Mouse (Mus musculus) hindbrain, embryonic 12.5 days (tissue): ENCODE data around the gene Aqr. TPM values are rescaled to one million over a fixed set of nuclear protein-coding genes. Genes with fewer than 3 reads are reported as not detected.

ENCODE experiments used
- ATAC-seq: fragments of 200-750 bp; cut with Nextera tagmentation; 2 replicates; pipeline ENCODE4 v1.8.0; 2017; ENCODE audit warnings: moderate TSS enrichment; ENCODE audit not compliant: low FRiP score
- H3K27ac ChIP-seq: fragments of 300-500 bp; sonication (generic); 2 replicates; pipeline ENCODE4 v1.5.1; 2016; ENCODE audit warnings: mild to moderate bottlenecking
- H3K27me3 ChIP-seq: fragments of 300-500 bp; sonication (generic); 2 replicates; pipeline ENCODE4 v1.6.1; 2016; ENCODE audit warnings: mild to moderate bottlenecking
- H3K36me3 ChIP-seq: fragments of 300-500 bp; sonication (generic); 2 replicates; pipeline ENCODE4 v1.6.1; 2016; ENCODE audit warnings: mild to moderate bottlenecking
- H3K4me1 ChIP-seq: fragments of 300-500 bp; sonication (generic); 2 replicates; pipeline ENCODE4 v1.6.1; 2016
- H3K4me2 ChIP-seq: fragments of 300-500 bp; sonication (generic); replicated peaks from 2 replicates; pipeline ENCODE4 v1.6.1; 2016; ENCODE audit warnings: mild to moderate bottlenecking
- H3K4me3 ChIP-seq: fragments of 300-500 bp; sonication (generic); 2 replicates; pipeline ENCODE4 v1.5.1; 2016; ENCODE audit warnings: mild to moderate bottlenecking
- H3K9ac ChIP-seq: fragments of 300-500 bp; sonication (generic); 2 replicates; pipeline ENCODE4 v1.6.1; 2016; ENCODE audit warnings: mild to moderate bottlenecking, moderate library complexity
- H3K9me3 ChIP-seq: fragments of 300-500 bp; sonication (generic); replicated peaks from 2 replicates; pipeline ENCODE4 v1.6.1; 2016; ENCODE audit warnings: mild to moderate bottlenecking
- WGBS: fragments of 180-500 bp; shearing (Covaris S2); methylation state at CpG from one replicate; pipeline ENCODE4 v1.1.7; 2016; 5-methylcytosine and 5-hydroxymethylcytosine counted together
- polyA plus RNA-seq: library from polyadenylated mRNA; unstranded; fragments of >200 nt; fragmentation: Nextera tagmentation; extraction: Ambion mirVana; gene quantifications from 2 replicates; pipeline ENCODE4 v1.2.1, GENCODE M21; 2016

The Aqr gene
- polyA plus RNA-seq, 1 experiment from 2014 or later: 53.6 TPM

DNA sequence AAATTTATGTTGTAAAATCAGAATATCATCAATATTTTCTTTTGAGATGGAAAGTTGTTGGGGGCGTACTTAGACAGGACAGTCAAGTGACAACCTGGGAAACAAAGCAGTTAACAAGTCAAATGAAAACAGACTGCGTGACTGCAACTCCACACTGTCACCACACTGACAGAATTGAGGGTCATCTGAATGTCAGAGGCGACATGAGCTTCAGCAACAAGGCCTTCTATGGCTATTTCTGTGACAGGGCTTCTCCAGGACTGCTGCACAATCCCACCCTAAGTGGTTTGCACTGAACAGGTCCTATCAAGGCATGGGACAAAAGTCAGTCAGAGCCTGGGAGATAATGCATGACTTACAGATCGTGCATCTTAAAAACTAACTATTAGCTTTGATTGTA, 63.5 kb downstream of the Aqr start:
- Histone ChIP-seq H3K27ac (no peak overlapping the region), H3K4me2 (no peak overlapping the region), H3K36me3 (peaks cover 64% of the 10 kb centered on the region), H3K9me3 (no peaks in the 10 kb centered on the region), H3K4me3 (no peak overlapping the region), H3K4me1 (no peaks in the 10 kb centered on the region), H3K9ac (no peak overlapping the region), H3K27me3 (no peaks in the 10 kb centered on the region)
- 93% methylated on average over 4 of the region's 4 CpGs for WGBS
- ATAC-seq: no peak

DNA sequence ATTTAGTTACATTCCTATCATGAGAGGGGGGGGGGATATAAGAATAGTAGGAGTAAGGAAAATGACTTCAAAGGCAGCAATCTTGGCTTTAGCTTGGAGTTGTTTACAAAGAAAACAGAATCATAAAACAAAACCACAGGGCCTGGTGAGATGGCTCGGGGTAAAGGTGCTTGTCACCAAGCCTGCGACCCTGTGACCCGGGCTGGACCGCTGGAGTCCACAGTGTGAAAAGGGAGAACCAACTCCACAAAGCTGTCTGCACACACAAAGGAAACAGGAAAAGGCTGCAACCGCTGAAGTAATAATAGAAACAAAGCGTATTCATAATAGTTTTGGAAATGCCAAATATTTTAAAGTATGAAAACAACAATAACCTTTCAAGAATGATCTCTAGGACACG, 67.4 kb downstream of the Aqr start:
- WGBS: 62% methylated on average over 7 of the region's 7 CpGs

DNA sequence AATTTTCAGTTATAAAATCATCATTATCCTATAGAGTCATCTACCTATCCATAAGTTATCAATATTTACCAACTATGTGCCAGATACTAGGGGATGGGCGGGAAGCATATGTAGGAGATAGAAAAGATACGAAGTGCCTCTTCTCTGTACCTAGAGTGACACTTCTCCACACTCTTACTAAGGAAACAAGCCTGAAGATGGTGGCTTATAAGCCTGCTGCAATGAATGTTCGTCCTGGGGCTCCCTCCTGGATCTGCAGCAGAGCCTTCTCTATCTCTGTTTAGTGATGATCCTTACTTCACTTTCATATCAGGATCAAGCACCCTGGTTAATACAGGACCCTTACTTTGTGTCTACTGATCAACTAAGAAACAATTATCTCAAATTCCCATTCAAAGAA, 69.2 kb downstream of the Aqr start:
- no peak overlapping the region for H3K4me2 ChIP-seq
- no peak for ATAC-seq
- H3K27ac ChIP-seq: no peak overlapping the region
- no peaks in the 10 kb centered on the region for H3K4me1 ChIP-seq
- peaks cover 61% of the 10 kb centered on the region for H3K36me3 ChIP-seq
- WGBS: 93% methylated on average over 3 of the region's 3 CpGs
- no peak overlapping the region for H3K9ac ChIP-seq
- H3K9me3 ChIP-seq: no peaks in the 10 kb centered on the region
- H3K27me3 ChIP-seq: no peaks in the 10 kb centered on the region
- no peak overlapping the region for H3K4me3 ChIP-seq

More for the DNA sequence above, 67.4 kb downstream of the Aqr start:
- H3K36me3 ChIP-seq: peaks cover 55% of the 10 kb centered on the region
- no peaks in the 10 kb centered on the region for H3K4me1 ChIP-seq
- no peak overlapping the region for H3K4me2 ChIP-seq
- H3K9ac ChIP-seq: no peak overlapping the region
- no peaks in the 10 kb centered on the region for H3K27me3 ChIP-seq
- H3K9me3 ChIP-seq: no peaks in the 10 kb centered on the region
- H3K4me3 ChIP-seq: no peak overlapping the region
- no peak overlapping the region for H3K27ac ChIP-seq
- no peak for ATAC-seq

DNA sequence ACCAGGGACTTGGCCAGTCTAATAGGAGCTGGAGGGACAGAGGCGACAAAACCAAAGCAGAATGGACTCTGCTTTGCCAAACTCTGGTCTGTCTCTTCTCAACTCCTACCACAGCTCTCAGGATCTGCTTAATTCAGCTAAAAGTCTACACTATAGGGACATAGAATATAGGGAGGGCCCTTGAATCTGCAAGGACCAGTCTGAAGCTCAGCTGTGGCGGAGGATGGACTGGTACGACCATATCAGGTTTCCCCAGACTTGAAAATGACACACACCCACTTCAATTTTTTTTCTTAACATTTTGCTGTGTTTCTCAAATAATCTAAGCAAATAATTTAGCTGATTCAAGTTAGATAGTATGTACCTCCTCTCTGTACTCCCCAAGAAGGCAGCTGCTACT, 69.6 kb downstream of the Aqr start:
- no peak overlapping the region for H3K4me3 ChIP-seq
- H3K4me1 ChIP-seq: no peaks in the 10 kb centered on the region
- H3K36me3 ChIP-seq: peaks cover 61% of the 10 kb centered on the region
- H3K27ac ChIP-seq: no peak overlapping the region
- 95% methylated on average over 3 of the region's 3 CpGs for WGBS
- no peaks in the 10 kb centered on the region for H3K27me3 ChIP-seq
- no peak overlapping the region for H3K9ac ChIP-seq
- ATAC-seq: no peak
- H3K4me2 ChIP-seq: no peak overlapping the region
- no peaks in the 10 kb centered on the region for H3K9me3 ChIP-seq

DNA sequence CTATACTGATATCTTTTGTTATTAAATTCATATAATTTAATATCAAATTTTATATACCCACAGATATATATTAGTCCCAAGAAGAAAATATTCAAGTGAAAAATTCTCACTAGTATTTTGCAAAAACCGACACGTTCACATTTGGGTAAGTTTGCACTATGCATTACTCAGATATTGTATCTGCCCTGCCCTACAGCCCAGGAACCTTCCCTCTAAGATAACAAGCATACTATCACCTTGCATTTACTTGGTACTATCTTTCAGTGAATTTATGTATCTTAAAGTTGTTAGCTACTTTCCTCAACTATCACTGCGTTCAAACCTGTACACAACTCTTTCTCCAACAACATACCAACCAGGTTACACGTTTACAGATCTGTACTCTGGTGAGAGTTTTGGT, 71.3 kb downstream of the Aqr start:
- no peaks in the 10 kb centered on the region for H3K9me3 ChIP-seq
- no peaks in the 10 kb centered on the region for H3K4me1 ChIP-seq
- no peak overlapping the region for H3K4me2 ChIP-seq
- no peak overlapping the region for H3K4me3 ChIP-seq
- WGBS: 96% methylated on average over 4 of the region's 4 CpGs
- ATAC-seq: no peak
- no peak overlapping the region for H3K9ac ChIP-seq
- H3K27ac ChIP-seq: no peak overlapping the region
- H3K27me3 ChIP-seq: no peaks in the 10 kb centered on the region
- H3K36me3 ChIP-seq: peaks cover 50% of the 10 kb centered on the region

DNA sequence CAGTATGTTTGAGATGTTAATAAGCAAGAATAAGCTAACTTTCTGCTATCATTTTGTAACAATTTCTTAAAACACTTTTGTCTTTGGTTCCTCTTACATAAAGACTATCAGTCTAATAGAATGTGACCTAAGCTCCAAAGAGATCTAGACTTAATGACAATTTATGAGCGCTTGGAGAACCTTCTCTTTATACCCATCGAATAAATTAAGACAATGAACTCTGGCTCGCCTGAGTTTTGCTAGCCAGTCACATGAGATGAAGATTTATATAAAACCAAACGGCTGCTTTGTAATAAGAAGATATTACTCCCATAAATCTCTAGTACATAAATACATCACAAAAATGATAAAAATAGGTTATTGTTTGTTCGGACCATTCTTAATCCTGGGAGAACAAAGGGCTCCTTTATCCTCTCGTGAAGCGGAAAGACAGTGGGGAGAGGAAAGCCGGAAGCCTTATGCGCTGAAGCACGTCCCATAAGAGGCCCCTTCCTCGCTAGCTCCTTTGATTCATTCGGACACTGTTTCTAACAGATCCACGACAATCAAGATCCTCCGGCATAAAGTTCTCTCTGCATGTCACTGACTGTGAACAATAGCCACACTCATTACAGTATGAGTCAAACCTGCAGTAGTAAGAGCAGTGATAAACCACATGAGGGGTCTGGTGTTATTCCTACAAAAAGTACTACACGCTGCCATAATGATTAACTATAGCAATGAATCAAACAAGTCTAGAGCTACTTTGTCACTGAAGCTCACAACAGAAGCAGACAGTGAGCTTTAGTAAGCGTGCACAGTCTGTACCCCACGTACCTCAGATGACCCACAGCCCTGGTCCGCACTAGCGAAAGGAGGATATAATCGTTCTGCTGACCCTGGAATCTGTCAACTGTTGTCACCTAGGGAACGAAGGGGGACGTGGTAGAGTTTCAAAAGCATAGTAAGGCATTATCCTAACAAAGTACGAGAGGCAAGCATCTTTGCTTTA, 79.2 kb downstream of the Aqr start:
- Histone ChIP-seq H3K27ac (no peak overlapping the region), H3K9ac (no peak overlapping the region), H3K27me3 (no peaks in the 10 kb centered on the region), H3K4me3 (no peak overlapping the region), H3K36me3 (peaks cover 65% of the 10 kb centered on the region), H3K4me1 (peaks cover 6% of the 10 kb centered on the region; the same call in 1 of the 2 replicates), H3K9me3 (no peaks in the 10 kb centered on the region), H3K4me2 (no peak overlapping the region)
- ATAC-seq: no peak
- 54% methylated on average over 23 of the region's 23 CpGs for WGBS

DNA sequence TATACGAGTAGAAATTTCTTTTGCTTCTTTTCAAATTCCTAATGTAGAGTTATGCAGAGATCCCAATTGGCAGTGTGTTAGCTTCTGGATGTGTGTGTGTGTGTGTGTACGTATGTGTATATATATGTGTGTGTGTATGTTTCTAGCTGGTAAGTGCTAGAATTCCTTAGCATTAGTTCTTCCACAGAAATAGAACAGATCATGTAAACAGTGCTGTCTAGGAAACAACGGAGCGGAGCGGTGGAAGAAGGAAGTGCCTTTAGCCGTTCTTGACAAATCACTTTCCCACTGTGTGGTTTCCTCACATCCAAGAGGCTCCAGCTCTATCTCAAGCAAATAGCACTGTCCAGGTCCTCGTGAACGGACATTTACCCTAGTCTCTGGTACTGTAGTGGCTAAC, 80.4 kb downstream of the Aqr start:
- H3K27me3 ChIP-seq: no peaks in the 10 kb centered on the region
- no peaks in the 10 kb centered on the region for H3K9me3 ChIP-seq
- H3K4me1 ChIP-seq: peaks cover 6% of the 10 kb centered on the region; the same call in 1 of the 2 replicates
- no peak overlapping the region for H3K4me3 ChIP-seq
- WGBS: 93% methylated on average over 8 of the region's 8 CpGs
- peaks cover 72% of the 10 kb centered on the region for H3K36me3 ChIP-seq
- no peak for ATAC-seq
- no peak overlapping the region for H3K27ac ChIP-seq
- no peak overlapping the region for H3K4me2 ChIP-seq
- no peak overlapping the region for H3K9ac ChIP-seq

DNA sequence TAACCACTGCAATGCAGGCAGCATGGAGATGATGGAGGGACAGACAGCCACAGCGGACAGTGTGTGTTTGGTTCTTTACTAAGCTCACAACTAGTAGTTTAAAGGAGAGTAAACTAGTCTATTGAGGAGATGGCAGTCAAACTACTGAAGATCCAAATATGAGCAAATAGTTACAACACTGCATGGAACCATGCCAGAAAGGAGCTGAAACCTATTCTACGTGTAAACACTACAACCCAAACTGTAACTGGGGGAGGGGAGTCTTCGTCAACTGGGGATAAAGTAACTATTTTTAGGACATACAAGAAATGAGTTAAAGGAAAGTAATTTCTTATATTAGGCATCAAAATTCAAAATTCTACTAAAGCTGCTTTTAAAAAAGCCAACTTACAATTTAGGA, 84.4 kb downstream of the Aqr start:
- no peaks in the 10 kb centered on the region for H3K27me3 ChIP-seq
- H3K36me3 ChIP-seq: peaks cover 70% of the 10 kb centered on the region
- H3K9me3 ChIP-seq: no peaks in the 10 kb centered on the region
- H3K27ac ChIP-seq: no peak overlapping the region
- whole genome bisulfite sequencing: 97% methylated on average over 3 of the region's 3 CpGs
- no peaks in the 10 kb centered on the region for H3K4me1 ChIP-seq
- H3K9ac ChIP-seq: no peak overlapping the region
- no peak for ATAC-seq
- no peak overlapping the region for H3K4me2 ChIP-seq
- no peak overlapping the region for H3K4me3 ChIP-seq

DNA sequence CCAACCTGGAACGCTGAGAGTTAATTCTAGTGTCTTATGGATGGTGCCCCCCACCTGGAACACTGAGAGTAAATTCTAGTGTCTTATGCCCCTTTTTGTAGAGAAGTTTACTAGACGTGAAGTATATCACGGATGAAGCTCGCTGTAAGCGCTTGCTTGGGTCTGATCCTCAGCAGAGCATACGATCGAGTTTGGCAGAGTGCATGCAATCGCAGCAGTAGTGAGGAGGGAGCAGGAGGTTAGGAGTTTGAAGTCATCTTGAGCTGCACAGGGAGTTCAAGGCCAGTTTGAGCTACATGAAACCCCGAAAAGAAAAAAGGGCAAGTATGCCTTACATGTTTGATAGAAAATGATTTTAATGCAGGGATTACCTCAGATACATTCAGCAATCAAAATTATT, 86.0 kb downstream of the Aqr start:
- Histone ChIP-seq H3K27me3 (no peaks in the 10 kb centered on the region), H3K9me3 (no peaks in the 10 kb centered on the region), H3K4me3 (no peak overlapping the region), H3K4me1 (no peaks in the 10 kb centered on the region), H3K36me3 (peaks cover 64% of the 10 kb centered on the region), H3K9ac (no peak overlapping the region), H3K4me2 (no peak overlapping the region), H3K27ac (no peak overlapping the region)
- no peak for ATAC-seq
- WGBS: 92% methylated on average over 9 of the region's 9 CpGs

DNA sequence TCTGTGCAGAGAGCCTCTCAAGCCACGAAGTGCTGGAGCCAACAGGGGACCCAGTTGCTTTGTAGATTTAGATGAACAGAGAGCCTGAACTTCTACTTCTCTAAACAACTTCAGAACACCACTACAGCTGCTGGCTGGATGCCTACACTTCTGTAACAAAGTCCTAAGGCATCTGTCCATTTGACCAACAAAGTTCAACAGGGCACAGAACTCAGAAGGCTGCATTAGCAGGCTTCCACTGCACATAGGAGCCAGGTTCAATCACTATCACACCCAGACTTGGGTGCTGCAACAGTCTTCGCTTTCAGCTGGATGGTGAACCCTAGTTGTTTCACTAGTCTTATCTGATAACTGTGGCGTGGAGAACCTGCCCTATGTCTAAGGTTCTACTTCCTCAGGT, 87.0 kb downstream of the Aqr start:
- Histone ChIP-seq H3K9me3 (no peaks in the 10 kb centered on the region), H3K9ac (no peak overlapping the region), H3K4me1 (no peaks in the 10 kb centered on the region), H3K36me3 (peaks cover 54% of the 10 kb centered on the region), H3K4me2 (no peak overlapping the region), H3K4me3 (no peak overlapping the region), H3K27me3 (no peaks in the 10 kb centered on the region), H3K27ac (no peak overlapping the region)
- no peak for ATAC-seq
- WGBS: 91% methylated on average over 3 of the region's 3 CpGs

DNA sequence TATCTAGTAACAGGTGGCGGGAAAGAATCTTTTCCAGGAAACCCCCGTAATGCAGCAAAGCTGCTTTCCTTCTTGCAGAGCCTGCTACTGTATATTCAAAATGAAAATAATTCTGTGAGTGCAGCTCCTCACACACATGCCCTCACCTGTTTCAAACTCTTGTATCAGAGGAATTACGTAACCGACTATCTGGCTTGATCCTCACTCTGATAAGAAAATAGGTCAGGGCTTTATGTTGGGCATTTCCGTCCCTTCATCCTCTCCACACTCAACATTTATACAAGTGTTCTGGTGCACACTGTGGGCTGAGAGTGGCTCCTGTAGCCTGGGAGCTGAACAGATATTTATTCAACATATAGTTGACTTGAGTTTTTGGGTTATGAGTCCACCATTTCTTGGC, 87.7 kb downstream of the Aqr start:
- 93% methylated on average over 5 of the region's 5 CpGs for WGBS
- H3K4me2 ChIP-seq: no peak overlapping the region
- H3K27ac ChIP-seq: no peak overlapping the region
- no peak overlapping the region for H3K4me3 ChIP-seq
- no peak overlapping the region for H3K9ac ChIP-seq
- H3K9me3 ChIP-seq: no peaks in the 10 kb centered on the region
- no peaks in the 10 kb centered on the region for H3K27me3 ChIP-seq
- no peak for ATAC-seq
- H3K4me1 ChIP-seq: no peaks in the 10 kb centered on the region
- peaks cover 50% of the 10 kb centered on the region for H3K36me3 ChIP-seq

DNA sequence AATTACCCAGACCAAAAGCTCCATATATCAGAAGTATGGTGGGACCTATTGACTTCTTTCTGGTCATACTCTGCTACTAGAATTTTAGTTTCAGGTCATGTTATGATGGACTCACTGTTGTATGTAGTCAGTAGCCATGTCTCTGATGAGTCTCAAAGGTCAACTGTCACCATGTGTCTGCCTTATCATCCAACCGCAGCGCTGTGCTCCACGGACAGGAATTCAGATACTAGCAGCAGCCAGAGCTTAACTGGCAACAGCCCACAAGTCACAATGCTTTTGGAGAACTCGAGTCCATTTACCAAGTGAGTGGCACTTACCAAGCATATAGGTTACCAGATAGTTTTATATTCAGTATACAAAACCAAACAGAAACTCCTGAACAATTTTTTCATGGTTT, 89.2 kb downstream of the Aqr start:
- H3K9me3 ChIP-seq: no peaks in the 10 kb centered on the region
- no peak overlapping the region for H3K4me2 ChIP-seq
- H3K4me1 ChIP-seq: peaks cover 4% of the 10 kb centered on the region; the same call in 1 of the 2 replicates
- H3K36me3 ChIP-seq: peaks cover 37% of the 10 kb centered on the region
- 98% methylated on average over 4 of the region's 4 CpGs for WGBS
- ATAC-seq: no peak
- no peak overlapping the region for H3K4me3 ChIP-seq
- H3K9ac ChIP-seq: no peak overlapping the region
- no peaks in the 10 kb centered on the region for H3K27me3 ChIP-seq
- no peak overlapping the region for H3K27ac ChIP-seq

DNA sequence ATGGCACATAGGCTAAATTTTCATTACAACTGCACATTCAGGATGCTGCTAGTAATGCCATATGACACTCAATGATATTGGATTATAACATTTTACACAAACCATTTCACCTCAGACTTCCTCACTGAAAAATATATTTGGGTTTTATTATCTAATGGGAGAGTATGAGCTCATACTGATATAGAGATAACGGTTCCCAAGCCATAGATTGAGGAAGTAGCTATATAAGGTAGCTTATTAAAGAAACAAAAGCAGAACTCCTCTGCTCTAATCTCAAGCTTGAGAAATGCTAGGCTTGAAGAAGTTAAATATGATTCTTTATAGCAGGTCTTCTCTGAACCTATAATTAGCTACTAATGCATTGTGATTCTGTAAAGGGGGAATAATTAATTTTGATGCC, 90.3 kb downstream of the Aqr start:
- no peak for ATAC-seq
- H3K9ac ChIP-seq: no peak overlapping the region
- H3K4me3 ChIP-seq: no peak overlapping the region
- 90% methylated on average over 1 of the region's 1 CpGs for WGBS
- no peak overlapping the region for H3K27ac ChIP-seq
- H3K9me3 ChIP-seq: no peaks in the 10 kb centered on the region
- H3K4me1 ChIP-seq: peaks cover 4% of the 10 kb centered on the region; the same call in 1 of the 2 replicates
- H3K4me2 ChIP-seq: no peak overlapping the region
- peaks cover 27% of the 10 kb centered on the region for H3K36me3 ChIP-seq
- H3K27me3 ChIP-seq: no peaks in the 10 kb centered on the region
